Mouse (Mus musculus) left cerebral cortex, adult 8-10 months (tissue): Measurements from ENCODE around the gene Slco1a5. TPM values are rescaled to one million over a fixed set of nuclear protein-coding genes. Genes with fewer than 3 reads are reported as not detected.
A peak's percentile ranks its signal among the peaks of the same experiment; 100 is the strongest.
"Not testable (repeated sequence)": the region's sequence is repeated elsewhere in the genome, so short reads cannot be mapped to it uniquely, and the experiment has no call there.

Experiments used
- DNase-seq, 2 experiments: peaks; one replicate each; pipeline ENCODE4 v3.0.0; 2022; ENCODE audit warnings: low spot score in 2 of 2
- total RNA-seq, 4 experiments: library from RNA; stranded (reverse); gene quantifications; 2 replicates each; pipeline ENCODE4 v1.2.4; 2022

Slco1a5 gene
- not detected for total RNA-seq

DNA sequence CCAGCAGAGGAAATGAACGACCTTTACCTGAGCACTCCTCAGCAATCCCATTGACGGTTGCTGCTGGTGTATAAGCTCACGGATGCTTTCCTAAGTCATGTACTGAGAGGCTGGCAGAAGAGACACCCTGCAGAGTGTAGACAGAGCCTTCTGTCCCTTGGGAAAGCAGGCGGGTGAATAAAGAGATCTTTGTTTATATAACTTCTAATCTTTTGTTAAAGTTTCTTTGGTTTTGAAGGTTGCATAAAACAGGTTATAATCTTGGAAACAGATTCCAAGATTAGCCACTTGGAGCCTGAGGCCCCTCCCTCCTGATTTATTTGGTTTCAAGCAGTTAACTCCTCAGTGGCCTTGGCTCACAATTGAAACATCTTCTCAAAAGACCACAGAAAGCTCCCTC lies at the start of gene Slco1a5:
TSS of gene Slco1a5 (minus strand) at position 101 of the 400 bp plus-strand sequence.
- no peak for DNase-seq

DNA sequence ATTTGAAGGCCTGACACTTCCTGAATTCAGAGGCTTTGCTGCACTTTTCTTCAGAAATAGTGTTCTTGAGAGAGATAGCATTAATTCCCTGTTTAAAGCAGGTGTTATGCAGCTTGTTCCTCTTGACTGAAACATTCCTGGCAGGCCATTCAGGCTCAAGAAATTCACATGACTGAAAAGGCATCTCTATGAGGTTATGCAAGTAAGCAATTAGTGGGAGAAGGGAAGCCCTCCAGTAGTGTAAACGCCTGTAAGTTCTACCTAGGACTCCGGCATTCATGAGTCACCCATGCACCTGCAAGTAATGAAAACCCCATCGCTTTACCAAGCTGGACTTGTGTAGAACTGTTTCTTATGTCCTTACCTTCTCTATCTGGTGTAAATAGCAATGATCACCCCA lies 46.8 kb upstream of the Slco1a5 start:
- no peak for DNase-seq

DNA sequence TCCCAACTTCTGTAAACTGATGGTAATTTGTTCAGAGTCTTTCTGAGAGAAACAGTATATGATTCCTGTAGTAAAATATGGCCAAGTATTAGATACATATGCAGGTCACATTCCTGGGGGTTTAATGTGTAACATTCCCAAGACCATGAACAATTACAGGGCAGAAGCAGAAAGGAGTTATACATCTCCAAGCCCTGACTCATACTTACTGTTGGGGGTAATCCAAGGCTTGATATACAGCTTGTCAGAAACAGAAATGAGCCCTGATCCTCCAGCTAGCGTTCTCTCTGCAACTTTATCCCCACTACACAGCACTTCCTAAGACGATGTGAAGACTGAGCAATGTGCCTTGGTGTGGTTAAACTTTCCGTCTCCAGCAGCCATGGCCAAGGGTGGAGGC lies 44.8 kb upstream of the Slco1a5 start:
- DNase-seq = no peak

DNA sequence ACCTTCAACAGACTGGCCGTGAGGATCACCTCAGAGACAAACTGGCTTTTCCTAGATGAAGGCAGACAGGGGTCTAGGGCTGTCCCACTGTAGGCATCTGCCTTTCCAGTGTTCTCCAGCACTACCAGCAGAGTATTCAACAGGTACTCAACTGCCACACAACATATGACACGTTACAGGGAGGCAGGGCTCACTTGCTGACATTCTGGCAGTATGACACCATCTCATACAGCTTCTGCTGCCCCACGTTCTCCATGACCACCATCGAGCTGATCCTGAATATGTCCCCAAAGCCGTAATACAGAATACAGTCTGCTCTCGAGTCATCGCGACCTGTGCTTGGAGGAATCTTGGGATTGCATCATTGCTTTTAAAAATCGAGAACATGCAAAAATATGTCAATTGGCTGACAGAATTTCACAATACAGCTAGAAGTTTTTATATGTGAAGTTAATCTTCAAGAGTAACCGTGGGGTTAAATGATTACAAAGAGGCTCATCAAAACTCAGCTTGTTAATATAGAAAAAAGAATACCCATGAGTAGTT lies 43.8 kb upstream of the Slco1a5 start:
- DNase-seq = no peak

DNA sequence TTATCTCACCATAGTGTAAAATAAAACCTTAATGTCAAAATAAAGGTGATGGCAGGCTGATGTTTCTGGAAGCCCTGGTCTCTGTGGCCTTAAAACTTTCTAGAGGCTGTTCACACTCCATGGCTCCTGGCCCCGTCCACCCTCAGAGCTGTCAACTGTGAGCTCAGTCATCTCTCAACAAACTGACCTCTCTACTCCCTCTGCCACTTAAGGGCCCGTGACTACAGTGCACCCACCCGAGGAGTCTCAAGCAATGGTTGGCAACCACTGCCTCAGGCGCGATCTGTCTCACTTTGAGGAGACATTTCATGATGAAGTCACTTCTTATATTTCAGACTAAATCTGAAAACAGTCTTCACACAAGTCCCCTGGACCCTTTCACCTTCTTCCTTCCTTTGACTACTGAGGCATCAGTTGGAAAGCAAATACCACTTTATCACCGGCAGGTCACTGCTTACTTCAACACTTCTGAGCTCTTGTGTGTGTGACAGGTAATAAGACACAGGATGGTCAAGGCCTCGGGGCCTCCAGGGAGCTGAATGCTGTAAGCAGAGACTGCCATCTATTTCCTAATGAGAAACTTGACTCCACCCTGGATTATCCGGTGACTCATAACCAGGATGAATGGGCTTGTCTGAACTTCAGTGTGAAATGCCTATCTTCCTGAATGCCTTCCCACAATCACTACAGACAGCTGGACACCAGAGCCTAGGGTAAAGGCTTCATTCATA lies 43.1 kb upstream of the Slco1a5 start:
- DNase-seq = no peak

DNA sequence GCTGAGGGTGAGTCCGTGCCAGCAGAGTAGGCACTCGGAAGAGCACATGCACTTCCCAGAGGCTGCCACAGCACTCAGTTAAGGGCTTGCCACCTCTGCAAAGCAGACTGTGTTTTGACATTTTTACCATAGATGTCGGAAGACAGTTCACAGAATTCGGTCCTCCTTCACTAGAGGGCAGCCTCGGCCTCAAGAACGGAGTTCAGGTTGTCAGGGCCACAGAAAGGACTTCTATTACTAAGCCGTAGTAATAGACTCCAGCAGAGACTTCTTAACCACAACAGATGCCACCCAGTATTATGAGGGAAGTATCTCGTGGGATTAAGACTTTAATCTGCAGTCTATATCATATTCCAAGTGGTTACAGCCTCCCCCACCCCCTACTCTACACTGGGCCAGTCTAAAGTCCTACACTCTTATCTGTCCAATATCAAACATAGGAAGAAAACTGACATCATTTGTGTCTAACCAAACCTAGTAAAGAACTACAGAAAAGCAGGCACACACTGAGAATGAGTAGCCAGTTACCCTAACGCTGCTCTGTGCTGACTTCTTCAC lies 40.3 kb upstream of the Slco1a5 start:
- no peak for DNase-seq

DNA sequence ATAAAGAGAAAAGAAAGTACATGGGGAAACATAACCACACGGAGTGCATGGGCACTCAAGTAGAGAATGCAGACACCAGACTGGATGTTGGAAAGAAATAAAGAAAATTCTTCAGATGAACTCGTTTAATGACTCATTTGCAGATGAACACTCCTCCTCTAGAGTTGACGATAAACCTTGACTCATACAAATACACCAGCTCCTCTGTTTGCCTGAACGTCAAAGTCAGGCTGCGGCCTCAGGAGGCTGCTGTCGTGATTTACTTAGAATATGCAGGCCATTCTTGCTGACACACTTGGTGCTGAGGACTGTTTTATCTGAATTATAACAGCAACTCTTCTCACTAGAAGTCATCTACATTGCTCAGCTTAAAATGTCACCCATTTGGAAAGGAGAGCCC lies 39.3 kb upstream of the Slco1a5 start:
- no peak for DNase-seq

DNA sequence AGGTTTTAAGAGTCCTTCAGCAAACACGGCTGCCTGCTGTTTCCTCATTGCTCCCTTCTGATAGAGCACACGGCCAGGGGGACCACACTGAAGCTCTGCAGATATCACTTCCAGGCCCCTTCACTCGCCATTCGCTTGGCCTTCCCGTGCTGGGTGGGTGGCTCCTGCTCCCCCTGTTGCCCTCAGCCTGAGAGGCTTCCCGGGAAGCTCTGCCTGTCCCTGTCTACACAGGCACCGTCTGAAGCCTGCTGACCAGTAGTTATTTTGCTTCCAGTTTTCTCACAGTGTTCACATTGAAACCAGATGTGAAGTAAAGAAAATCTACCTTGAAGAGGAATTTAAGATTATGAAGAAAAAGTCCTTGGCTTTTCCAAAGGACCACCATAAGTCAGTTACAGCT lies 34.3 kb upstream of the Slco1a5 start:
- no peak for DNase-seq

DNA sequence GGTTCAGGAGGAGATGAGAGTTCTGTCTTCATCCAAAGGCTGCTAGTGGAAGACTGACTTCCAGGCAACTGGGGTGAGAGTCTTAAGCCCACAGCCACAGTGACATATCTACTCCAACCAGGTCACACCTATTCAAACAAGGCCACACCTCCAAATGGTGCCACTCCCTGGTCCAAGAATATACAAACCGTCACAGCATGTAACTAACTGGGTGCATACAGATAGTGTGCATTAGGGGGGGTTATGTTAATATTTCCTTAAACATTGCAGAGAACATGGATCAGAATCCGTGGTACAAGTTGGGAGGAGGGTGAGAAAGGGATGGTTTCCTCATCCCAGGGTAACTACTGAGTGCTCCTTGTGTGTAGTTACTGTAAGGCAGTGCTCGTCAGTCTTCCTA lies 29.3 kb upstream of the Slco1a5 start:
- not testable (repeated sequence) for DNase-seq

DNA sequence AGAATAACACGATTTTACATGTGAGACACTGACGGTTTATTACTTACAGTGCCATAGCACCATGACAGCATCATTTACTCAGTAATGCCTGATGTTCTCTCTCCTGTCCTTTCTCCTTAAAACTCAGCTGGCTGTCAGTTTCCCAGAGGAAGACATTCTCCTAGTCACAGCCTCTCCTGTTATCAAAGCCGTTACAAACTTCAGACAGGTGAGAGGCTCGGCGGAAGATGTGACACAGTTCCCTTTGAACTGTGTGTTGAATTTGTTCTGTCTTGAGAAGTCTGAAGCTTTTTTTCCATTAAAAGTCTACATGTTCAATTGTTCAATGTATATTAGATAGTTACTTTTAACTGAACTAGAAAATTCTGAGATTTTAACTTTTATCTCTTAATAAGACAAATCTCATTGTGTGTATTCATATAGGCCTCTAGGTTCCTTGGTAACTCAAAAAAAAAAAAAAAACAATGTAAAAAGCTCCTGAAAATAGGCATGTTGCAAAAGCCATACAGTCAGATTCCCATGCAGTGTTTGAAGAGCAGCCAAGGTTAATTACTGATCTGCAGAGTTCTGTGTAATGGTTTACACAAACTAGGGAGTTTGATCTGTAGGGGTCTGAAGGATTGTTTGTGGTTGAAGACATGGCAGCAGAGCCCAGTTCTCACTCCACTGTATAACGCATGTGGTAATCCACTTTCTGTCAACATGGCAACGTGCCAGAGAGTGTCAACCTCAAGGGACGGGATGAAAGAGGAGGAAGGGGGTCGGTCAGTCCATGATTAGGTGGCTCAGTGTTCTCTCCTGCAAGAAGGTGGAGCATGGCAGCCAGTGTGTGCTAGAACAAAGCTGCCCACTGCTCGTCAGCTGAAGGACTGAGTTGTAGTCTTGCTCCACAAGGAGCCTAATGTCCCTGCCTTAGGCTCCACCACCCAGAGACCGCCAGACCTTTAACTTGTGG lies 24.9 kb upstream of the Slco1a5 start:
- DNase-seq = no peak

DNA sequence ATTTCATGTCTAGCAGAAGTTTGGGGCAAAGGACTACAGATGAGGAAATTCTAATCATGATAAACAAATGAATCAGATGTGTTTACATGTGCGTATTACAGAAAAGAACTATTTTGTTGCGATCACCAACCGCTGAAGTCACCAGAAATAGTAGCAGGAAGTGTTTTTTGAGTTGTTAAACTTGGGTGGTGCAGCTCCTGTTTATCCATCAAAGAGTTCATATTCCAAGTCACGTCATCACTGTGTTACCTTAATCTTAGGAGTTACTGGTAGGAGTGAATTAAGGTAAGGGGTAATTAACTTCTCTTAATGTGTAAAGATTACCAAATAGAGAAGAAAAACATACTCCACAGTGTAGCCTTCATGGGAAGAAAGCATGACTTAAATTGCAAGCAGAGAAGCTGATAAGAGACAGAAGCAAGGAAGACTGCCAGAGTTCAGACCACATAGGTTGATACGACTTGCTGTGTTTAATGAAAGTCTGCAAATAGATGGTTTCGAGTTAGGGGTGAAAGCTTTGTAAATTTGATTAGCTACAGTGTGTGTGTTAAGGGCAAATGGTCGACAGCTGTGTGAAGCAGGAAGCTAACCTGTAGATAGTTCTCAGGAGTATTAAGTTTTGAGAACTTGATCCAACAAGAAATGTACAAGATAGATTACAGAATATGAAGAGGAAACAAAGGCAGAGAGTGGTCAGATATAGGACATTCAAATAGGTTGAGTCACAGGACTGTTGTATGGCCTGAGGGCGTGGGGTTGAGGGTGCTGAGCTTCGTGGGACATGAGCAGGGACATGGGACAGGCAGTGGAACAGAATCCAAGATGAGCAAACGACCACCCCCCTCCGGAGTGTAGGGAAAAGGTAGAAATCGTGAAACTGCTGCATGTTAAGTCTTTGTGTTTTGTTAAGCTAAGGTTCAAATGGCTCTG lies 23.7 kb upstream of the Slco1a5 start:
- DNase-seq = no peak

DNA sequence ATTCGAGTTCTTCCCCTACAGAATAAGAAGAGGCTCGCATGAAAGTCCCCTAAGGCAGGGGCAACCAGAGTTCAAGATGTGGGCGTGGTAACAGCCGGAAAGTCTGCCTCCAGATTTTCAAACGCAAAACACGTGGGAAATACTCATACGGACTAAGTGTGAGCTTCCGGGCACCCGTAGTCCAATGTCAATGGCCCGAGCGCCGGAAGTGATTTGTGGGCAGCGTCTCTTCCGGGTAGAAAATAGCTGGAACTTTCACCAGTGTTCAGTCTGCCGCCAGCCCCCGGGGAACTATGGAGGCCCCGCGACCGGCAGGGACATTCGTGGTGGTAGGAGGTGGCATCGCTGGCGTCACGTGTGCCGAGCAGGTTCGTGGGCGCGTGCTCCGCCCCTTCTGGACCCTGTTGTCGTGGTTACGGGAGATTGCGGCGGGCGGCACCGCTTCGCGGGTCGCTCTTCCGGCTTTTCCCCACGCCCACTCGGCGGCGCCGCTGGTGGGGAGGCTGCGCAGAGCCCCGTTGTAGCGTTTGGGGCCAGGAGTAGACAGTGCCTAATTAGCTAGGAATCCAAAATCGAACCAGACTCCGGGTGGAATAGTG lies 22.8 kb upstream of the Slco1a5 start, which contains the start of gene Pyroxd1:
TSS of gene Pyroxd1 (plus strand) at position 215 of the 599 bp plus-strand sequence.
- peak; percentile 77 to 88 for DNase-seq

DNA sequence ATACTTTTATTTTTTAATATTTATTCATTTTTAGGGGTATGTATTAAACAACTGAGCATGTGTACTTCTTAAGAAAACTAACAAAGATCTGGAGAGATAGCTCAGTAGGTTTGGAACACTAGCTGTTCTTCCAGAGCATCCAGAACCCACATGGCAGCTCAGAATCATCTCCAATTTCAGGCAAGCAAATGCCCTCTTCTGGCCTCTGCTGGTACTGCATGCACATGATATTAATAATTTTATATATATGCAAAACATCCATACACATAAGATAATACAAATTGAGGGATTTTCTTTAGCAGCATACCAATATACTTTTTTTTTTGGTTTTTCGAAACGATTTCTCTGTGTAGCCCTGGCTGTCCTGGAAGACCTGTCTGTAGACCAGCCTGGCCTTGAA lies 20.8 kb upstream of the Slco1a5 start:
- no peak for DNase-seq

DNA sequence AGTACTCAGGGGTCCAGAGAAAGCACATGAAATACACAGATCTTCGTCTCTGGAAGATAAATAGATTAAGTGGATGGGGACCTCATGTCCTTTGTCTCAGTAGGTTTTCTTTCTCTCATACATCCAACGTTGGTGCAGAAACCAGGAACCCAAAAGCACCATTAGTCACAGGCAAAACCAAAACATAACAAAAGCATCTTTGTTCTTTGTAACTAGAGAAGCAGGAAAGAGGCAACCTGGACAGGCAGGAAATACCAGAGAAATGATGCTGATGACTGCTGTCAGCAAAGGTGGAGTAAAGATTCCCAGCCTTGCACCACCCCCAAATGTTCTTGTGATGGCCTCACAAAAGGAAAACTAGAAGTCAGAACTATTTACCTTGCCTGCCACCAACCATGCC lies 16.8 kb upstream of the Slco1a5 start:
- no peak for DNase-seq

DNA sequence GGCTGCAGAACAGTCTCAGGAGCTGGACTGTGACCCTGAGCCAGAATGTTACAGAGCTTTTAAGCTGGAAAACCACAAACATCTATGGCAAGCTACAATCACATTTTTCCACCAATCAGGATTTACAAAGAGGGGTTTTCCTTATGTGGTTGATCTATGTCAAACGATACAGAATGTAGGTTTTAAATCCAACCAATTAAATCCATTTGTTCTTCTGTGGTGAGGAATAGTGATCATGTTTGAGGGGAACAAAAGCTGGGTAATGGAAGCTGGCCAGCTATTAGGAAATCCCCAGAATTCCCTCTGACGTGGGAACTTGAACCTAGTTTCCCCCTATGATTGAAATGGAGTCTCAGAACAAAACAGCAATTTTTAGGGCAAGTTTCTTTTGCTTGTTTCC lies 16.2 kb upstream of the Slco1a5 start:
- DNase-seq = no peak

DNA sequence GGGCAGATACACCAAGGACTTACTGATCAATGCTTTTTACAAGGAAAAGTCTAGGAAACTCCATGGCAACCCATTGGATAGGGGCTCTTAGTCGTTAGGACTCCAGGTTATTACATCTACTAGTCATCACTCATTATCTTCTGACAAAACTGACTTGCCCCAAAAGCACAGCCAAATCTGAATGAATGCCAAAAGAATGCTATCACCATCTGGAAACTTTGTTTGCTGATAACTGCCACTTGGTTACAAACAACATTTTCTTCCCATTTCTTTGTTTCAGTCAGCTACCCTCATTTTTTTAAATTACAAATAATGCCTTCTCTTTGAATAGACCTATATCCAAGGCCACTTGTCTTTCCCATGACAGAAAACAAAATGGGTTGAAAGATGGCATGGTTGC lies 6.4 kb upstream of the Slco1a5 start:
- DNase-seq = no peak

DNA sequence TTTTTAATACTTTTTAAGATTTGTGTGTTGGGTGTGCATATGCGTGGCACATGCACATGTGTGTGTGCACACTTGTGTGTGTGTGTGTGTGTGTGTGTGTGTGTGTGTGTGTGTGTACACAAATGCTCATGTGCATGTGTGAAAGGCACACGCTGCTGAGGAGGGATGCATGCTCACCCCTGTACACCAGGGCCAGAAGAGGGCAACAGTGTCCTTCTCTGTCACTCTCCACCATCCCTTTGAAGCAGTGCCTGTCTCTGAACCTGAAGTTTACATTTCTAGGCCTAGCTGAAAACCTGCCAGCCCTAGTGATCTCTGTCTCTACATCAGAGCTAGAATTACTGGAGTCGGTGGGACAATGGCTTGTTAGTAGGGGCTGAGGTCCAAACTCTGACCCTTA lies 3.8 kb upstream of the Slco1a5 start:
- no peak for DNase-seq

DNA sequence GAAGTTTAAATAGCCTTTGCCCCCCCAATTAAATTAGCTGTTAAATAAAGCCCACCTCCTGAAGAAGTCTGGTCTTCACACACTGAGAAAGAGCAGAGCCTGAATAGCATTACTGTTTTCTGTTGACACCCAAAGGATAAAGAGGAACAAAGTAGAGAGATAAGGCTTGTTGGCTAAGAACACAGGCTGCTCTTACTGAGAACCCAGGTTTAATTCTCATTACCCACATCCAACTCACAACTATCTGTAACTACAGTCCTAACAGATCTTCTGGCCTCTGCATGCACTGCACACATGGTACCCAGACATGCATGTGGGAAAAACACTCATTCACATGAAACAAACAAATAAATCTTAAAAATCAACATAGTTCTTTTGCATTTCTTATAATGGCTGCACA lies 5.7 kb downstream of the Slco1a5 start:
- no peak for DNase-seq

DNA sequence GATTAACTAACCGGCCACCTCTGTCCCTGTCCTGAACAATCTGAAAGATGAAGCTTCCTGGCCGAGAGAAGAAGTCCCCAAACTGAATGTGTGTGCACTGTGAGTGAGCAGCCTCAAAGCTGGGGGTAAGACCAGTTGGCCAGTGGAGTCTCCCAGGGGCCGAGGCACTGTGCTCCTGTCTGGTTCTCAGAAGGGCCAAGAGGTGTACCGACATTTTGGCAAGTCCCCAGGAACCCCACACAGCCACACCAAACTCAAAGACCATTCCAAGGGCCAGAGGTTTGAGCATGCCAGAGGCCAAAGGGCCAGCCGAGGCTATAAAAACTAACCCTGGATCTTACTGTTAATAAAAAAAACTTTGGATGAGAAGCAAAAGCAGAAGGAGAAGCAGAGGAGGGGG lies 8.5 kb downstream of the Slco1a5 start:
- DNase-seq = no peak

DNA sequence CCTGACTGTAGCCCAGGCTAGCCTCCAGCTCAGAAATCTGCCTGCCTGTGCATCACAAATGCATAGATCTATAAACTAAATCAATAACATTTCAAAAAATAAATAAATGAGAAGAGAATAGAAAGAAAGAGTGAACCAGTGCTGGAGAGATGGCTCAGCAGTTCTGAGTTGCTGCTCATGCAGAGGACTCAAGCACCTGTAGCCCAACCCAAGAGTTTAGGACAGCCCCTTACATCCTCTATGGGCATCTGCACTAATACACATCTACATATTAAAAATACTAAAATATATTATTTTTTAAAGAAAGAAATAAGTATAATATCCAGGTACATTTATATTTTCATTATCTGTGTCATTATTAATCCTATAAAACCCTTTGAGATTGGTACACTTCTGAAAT lies 17.7 kb downstream of the Slco1a5 start:
- DNase-seq = no peak
